Mouse (Mus musculus) embryonic stem cell, embryonic (primary cell): ENCODE measurements around the gene Ddx39b.

Experiments used
- CTCF ChIA-PET, 4 experiments: fragments of 300-600 bp in 2 of 4; fragments of 350-600 bp in 2 of 4; sonication (Branson Sonifier 250); formaldehyde crosslinking; loops; one replicate each; lab custom pipeline; 2022; ENCODE audit warnings: inconsistent platforms in 2 of 4; lab: Charles Lee
- POLR2A ChIA-PET, 4 experiments: fragments of 300-600 bp in 2 of 4; fragments of 350-600 bp in 2 of 4; sonication (Branson Sonifier 250); formaldehyde crosslinking; loops; one replicate each; lab custom pipeline; 2022; ENCODE audit warnings: antibody characterized with exemption in 4 of 4, inconsistent platforms in 1 of 4; lab: Charles Lee

The Ddx39b gene

DNA sequence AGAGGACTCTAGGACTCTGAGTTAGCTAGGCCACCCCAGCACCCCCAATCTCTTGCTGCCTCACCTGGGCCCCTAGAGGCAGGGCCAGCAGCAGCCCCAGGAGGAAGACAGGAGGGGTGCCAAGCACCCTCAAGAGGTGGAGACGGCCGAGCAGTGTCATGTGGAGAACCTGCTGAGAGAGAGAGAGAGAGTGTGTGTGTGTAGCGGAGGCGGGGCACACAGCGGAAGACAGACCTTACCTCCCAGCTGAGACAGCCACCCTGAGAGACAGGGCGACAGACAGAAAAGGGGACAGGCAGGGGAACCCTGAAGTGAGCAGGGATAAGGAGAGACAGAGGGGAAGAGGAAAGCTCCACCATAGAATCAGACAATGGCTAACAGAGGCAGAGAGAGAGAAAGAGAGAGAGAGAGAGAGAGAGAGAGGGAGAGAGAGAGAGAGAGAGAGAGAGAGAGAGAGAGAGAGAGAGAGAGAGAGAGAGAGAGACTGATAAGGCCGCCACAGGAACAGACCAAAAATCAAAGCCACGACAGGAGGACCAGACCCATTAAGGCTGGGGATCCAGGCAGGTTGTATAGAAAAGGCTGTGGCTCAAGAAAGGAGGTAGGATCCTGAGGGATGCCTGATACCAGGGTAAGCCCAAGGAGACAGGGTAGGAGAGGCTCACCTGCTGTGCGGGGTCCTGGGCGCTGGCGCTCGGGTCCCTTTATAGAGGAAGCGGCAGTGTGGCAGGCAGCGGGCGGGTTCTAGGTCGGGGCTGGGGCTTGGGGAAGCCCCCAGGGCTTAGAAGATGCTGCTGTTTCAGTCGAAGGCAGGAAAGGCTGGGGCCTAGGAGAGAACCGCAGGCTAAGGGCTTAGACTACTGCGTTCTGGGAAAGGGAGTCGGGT lies 36.8 kb upstream of the Ddx39b start, which contains the start of gene Lta:
TSS of gene Lta (minus strand) at position 858 of the 886 bp plus-strand sequence.
- ChIA-PET CTCF (interaction anchor here in 2 of 4 experiments (0.6 to 1.1 kb wide), 4 partner anchors 27 to 38 kb away, joined by 3 to 6 read pairs (median 6); no protein-coding TSS in a partner anchor), POLR2A (interaction anchor here in 2 of 4 experiments (1.0 to 1.8 kb wide), 7 partner anchors 7 to 41 kb away, joined by 3 to 6 read pairs (median 4); partner anchors contain the start of genes Ddx39b (in 1 of the 2) and Gm16181 (in 1 of the 2))

DNA sequence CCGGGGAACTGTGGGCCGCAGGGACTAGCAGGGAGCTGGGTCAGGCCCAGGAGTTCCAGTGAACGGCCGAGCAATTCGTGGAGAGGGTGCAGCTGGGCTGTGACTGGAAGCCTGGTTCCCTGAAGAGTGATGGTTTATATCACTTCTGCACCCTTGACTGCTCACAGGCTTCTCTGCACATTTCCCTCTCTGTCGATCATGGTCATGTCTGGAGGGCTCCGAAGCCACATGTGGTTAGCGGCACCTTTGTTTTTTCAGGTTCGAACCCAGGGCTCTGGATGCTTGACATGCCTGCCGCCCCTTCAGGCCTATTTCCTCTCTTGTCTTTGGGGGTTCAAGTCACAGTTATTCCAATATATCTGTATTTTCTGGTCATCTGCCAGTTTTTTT lies 36.2 kb upstream of the Ddx39b start:
- ChIA-PET CTCF (interaction anchor here in 2 of 4 experiments (0.6 to 1.1 kb wide), 3 partner anchors 36 to 38 kb away, joined by 5 to 6 read pairs (median 6); no protein-coding TSS in a partner anchor), POLR2A (interaction anchor here in 2 of 4 experiments (1.1 to 1.2 kb wide), 3 partner anchors 8 to 15 kb away, joined by 3 to 6 read pairs (median 4); partner anchors contain the start of gene Gm16181 (in 1 of the 2))

GRCm38 (mm10) chr17:35209785-35210535 lies 31.6 kb upstream of the Ddx39b start:
- POLR2A ChIA-PET, result interaction anchor here in 1 of 4 experiments (0.8 to 1.7 kb wide), 2 partner anchors 16 to 42 kb away, joined by 3 to 4 read pairs; partner anchors contain the start of gene Ltb
- CTCF ChIA-PET, result interaction anchor here in 3 of 4 experiments (0.8 to 1.1 kb wide), 4 partner anchors 10 to 41 kb away, joined by 3 to 4 read pairs (median 3); no protein-coding TSS in a partner anchor

- ChIA-PET CTCF (interaction anchor here in 3 of 4 experiments (0.8 to 1.1 kb wide), 4 partner anchors 9 to 42 kb away, joined by 3 to 4 read pairs (median 3); no protein-coding TSS in a partner anchor), POLR2A (interaction anchor here in 1 of 4 experiments (0.8 to 1.7 kb wide), 2 partner anchors 16 to 42 kb away, joined by 3 to 4 read pairs; partner anchors contain the start of gene Ltb)
These were observed 31.0 kb upstream of the Ddx39b start for GRCm38 (mm10) chr17:35210593-35210992.

DNA sequence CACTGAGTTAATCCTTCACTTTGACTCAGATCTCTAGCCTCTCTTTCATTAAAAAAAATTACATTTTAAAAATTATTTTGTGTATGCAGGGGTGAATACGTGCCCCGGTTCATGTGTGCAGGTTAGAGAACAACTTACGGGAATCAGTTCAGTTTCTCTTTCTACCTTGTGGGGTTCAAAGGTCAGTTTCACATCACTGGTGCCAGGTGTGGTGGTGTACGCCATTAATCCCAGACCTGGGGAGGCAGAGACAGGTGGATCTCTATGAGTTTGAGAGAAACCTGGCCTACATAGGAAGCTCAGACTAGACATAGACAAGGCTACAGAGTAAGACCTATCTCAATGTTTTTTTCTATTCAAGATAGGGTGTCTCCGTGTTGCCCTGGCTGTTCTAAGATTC lies 28.5 kb upstream of the Ddx39b start:
- ChIA-PET POLR2A (interaction anchor here in 2 of 4 experiments (0.6 to 1.3 kb wide), 3 partner anchors 28 to 149 kb away, joined by 3 to 5 read pairs (median 3); partner anchors contain the start of gene Ddx39b (in 1 of the 2)), CTCF (interaction anchor here in 1 of 4 experiments (0.5 kb wide), 1 partner anchor 31 kb away, joined by 3 read pairs; no protein-coding TSS in a partner anchor)

DNA sequence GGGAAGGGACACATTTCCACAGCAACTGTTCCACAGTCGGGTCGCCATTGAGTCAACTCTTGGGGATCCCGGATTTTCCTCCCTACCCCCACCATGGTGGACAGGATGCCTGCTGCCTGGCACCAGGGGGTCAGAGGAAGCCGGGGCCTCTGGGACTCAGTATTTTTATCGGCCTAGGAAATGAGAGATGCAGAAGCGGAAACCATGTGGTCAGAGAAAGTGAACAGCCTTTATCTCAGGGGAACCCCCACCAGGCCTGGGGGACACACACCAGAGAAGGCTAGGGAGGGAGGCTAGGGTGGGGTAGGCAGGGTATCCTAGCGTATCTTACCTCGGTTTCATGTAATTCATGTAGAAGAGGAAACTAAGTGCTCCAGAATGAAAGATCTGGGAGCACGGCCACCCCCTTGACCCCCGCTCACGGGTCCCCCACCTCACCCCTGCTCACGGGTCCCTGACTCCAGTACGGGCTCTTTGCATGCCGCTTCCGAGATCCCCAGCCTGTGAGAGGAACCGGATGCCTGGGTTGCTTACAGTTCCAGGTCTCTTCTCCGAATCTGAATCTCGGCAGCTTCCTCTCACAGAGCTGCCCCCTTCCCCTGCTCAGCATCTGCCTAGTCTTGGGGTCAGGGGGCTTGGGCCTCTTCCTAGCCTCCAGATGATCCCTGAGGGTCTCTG lies 22.9 kb upstream of the Ddx39b start:
- ChIA-PET CTCF (interaction anchor here in 3 of 4 experiments (0.5 to 4.1 kb wide), 7 partner anchors 14 to 1048 kb away, joined by 3 to 25 read pairs (median 6); partner anchors contain the start of gene Apom (in 1 of the 3)), POLR2A (interaction anchor here in 3 of 4 experiments (0.5 to 5.7 kb wide), 13 partner anchors 14 to 163 kb away, joined by 3 to 36 read pairs (median 4); partner anchors contain the start of genes Ddx39b (in 2 of the 3), Atp6v1g2 (in 1 of the 3) and Tnf (in 1 of the 3))

DNA sequence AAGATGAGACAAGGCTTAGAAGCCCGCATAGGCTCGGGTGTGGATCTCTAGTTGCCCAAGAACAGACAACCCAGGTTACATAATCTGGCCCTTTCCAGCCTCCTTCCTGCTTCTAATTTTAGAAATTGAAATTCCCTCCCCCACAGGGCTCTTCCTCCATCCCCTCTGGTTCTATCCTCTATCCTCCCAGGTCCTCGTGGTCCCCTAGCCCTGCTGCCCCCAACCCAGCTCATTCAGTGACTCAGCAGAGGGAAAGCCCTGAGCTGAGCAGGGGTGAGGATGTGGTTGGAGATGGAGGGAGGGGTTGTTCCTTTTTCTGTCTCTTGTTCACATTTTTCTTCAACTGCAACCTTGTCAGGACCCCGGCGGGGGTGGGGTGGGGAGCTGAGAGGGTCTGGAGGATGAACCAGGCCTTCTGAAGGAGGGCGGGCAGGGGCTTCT lies 21.9 kb upstream of the Ddx39b start:
- POLR2A ChIA-PET, result interaction anchor here in 3 of 4 experiments (0.6 to 5.7 kb wide), 18 partner anchors 9 to 614 kb away, joined by 3 to 36 read pairs (median 4); partner anchors contain the start of genes Ddx39b (in 2 of the 3), Atp6v1g2 (in 1 of the 3), Lsm2 (in 1 of the 3) and Lta (in 1 of the 3)
- CTCF ChIA-PET, result interaction anchor here in 3 of 4 experiments (0.7 to 4.1 kb wide), 10 partner anchors 9 to 1049 kb away, joined by 3 to 25 read pairs (median 6); no protein-coding TSS in a partner anchor

GRCm38 (mm10) chr17:35220156-35220952 lies 21.2 kb upstream of the Ddx39b start, which contains the start of gene Gm16181:
Gene Gm16181, plus strand, starts transcription at chr17:35220834.
- CTCF ChIA-PET, result interaction anchor here (0.7 to 4.1 kb wide), 14 partner anchors 9 to 54 kb away, joined by 3 to 25 read pairs (median 5); no protein-coding TSS in a partner anchor
- POLR2A ChIA-PET, result interaction anchor here (0.6 to 5.7 kb wide), 23 partner anchors 8 to 615 kb away, joined by 3 to 36 read pairs (median 4); partner anchors contain the start of genes Atp6v1g2 (in 2 of the 4), Ddx39b (in 2 of the 4), Lsm2 (in 1 of the 4) and Lta (in 1 of the 4)

DNA sequence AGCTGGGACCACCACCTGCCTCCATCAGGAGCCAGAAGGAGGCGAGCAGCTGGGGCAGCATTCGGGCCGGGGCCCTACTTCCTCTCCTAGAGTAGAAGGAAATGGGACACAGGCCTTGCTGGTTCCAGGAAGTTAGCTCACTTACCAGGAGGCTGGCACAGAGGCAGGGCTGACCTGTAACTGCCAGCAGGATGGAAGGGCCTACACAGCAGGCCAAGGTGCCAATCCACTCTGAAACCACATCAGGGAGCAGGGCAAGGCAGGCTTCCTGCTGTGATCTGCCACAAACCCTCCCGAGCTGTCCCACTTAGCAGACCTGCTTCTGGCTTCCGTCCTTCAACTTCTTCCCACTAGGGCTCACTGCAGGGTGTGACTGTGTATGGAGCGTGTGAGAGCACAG lies 19.2 kb upstream of the Ddx39b start:
- CTCF ChIA-PET, result interaction anchor here in 3 of 4 experiments (1.1 to 4.1 kb wide), 7 partner anchors 36 to 56 kb away, joined by 3 to 25 read pairs (median 6); no protein-coding TSS in a partner anchor
- POLR2A ChIA-PET, result interaction anchor here in 2 of 4 experiments (0.6 to 5.7 kb wide), 5 partner anchors 18 to 116 kb away, joined by 3 to 36 read pairs (median 5); partner anchors contain the start of gene Ddx39b (in 2 of the 2)

- POLR2A ChIA-PET, result interaction anchor here in 2 of 4 experiments (0.7 to 5.7 kb wide), 5 partner anchors 17 to 46 kb away, joined by 3 to 36 read pairs (median 3); partner anchors contain the start of gene Ddx39b (in 1 of the 2)
- CTCF ChIA-PET, result interaction anchor here (0.6 to 4.7 kb wide), 12 partner anchors 46 to 668 kb away, joined by 3 to 17 read pairs (median 6); no protein-coding TSS in a partner anchor
These were observed 16.9 kb upstream of the Ddx39b start for GRCm38 (mm10) chr17:35224641-35225040.

GRCm38 (mm10) chr17:35225456-35225855 lies 16.1 kb upstream of the Ddx39b start:
- POLR2A ChIA-PET, result interaction anchor here in 2 of 4 experiments (1.1 to 1.8 kb wide), 3 partner anchors 16 to 57 kb away, joined by 3 to 10 read pairs (median 7); partner anchors contain the start of gene Ddx39b (in 1 of the 2)
- CTCF ChIA-PET, result interaction anchor here in 3 of 4 experiments (0.8 to 4.7 kb wide), 9 partner anchors 36 to 59 kb away, joined by 3 to 17 read pairs (median 6); partner anchors contain the start of gene Lst1 (in 1 of the 3)

DNA sequence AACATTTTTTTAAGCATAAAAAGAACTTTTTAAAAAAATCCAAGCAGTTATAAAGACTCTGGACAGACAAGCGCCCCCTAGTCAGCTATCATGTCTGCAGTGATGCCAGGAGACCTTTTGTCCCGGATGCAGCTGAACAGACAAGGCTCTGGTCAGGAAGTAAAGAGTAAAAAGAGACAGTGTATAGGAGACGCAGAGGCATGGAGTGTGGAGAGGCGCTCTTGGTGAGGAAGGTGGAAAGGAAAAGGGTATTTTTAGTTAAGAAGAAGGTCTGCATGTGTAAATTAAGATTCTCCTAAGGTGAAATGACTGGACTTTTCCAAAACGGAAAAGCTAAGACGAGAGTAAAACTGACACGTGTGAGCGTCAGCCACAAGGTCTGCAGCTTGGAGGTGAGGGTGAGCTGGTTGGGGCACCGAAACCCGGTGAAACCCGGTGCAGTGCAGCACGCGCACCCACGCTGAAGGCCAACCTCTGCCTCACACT lies 14.9 kb upstream of the Ddx39b start:
- POLR2A ChIA-PET, result interaction anchor here in 3 of 4 experiments (0.7 to 1.8 kb wide), 9 partner anchors 15 to 225 kb away, joined by 3 to 7 read pairs (median 4); partner anchors contain the start of genes Ddx39b (in 2 of the 3) and Vars (in 1 of the 3)
- CTCF ChIA-PET, result interaction anchor here (0.6 to 4.7 kb wide), 13 partner anchors 24 to 105 kb away, joined by 3 to 17 read pairs (median 4); partner anchors contain the start of genes Gpank1 (in 1 of the 4), Lst1 (in 1 of the 4) and Tnf (in 1 of the 4)

DNA sequence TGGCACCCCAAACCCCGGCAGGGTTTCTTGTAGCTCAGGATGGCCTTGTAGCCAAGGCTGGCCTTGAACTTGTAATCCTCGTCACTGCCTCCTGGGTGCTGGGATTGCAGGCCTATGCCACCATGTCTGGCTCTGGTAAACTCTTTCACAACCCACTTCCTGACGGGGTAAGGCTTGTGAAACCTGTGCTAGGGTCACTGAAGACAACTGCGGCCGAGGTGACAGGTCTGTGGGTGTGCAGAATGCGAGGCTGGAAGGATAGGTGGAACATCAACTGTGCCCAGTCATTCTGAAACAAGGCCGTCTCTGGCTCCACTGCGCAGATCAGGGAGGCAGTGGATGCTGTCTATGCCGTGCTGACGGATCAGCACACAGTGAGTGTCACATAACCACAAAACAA lies 10.5 kb upstream of the Ddx39b start:
- ChIA-PET CTCF (interaction anchor here (0.5 to 11.2 kb wide), 24 partner anchors 10 to 962 kb away, joined by 3 to 161 read pairs (median 5); partner anchors contain the start of genes Ddx39b (in 1 of the 4), Gm16181 (in 1 of the 4) and Prrc2a (in 1 of the 4)), POLR2A (interaction anchor here in 3 of 4 experiments (0.7 to 8.9 kb wide), 9 partner anchors 11 to 278 kb away, joined by 3 to 98 read pairs (median 4); partner anchors contain the start of gene Ddx39b (in 2 of the 3))

GRCm38 (mm10) chr17:35232043-35232442 lies 9.5 kb upstream of the Ddx39b start:
- ChIA-PET POLR2A (interaction anchor here in 3 of 4 experiments (0.6 to 8.9 kb wide), 24 partner anchors 9 to 351 kb away, joined by 3 to 98 read pairs (median 4); partner anchors contain the start of genes Ddx39b (in 2 of the 3), Abhd16a (in 1 of the 3), Csnk2b (in 1 of the 3) and Gm16181 (in 1 of the 3)), CTCF (interaction anchor here (0.6 to 11.2 kb wide), 34 partner anchors 9 to 1045 kb away, joined by 3 to 161 read pairs (median 4); partner anchors contain the start of genes Ddx39b (in 2 of the 4), Gm16181 (in 1 of the 4), Ly6g6e (in 1 of the 4) and Prrc2a (in 1 of the 4))
